Mouse (Mus musculus): ENCODE data around the gene Cyb5r1.
A peak's percentile ranks its signal among the peaks of the same experiment; 100 is the strongest.
"Not testable (repeated sequence)": the region's sequence is repeated elsewhere in the genome, so short reads cannot be mapped to it uniquely, and the experiment has no call there.

Cyb5r1 gene

DNA sequence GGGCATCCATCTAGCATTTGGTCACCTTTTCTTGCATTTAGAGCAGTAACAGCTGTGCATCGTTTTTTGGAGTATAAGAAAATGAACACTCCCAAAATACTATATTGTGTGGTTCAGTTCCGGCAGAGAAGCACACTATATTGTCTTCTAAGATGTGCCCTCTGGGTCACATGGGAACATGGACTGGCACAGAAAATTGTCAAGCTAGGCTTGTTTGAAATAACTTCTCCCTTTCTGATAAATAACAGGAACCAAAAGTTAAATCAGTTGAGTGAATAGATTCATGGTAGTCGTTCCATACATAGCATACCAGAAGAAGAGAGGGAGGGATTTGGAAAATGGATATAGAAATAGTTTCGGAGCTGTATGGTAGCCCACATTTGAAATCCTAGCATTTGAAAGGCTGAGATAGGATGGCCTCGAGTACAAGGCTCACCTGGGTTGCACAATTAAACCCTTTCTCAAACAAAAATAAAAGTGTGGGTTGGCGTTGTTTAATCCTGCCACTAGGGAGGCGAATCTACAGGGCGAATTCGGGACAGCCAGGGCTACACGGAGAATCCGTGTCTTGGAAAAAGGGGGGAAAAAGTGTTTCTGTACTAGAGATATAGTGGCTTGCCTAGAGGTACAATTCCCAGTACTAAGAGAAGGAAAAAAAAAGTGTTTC lies 9.3 kb downstream of the Cyb5r1 start:
- DNase-seq (ENCODE audit: low read depth, low spot score): no peak

DNA sequence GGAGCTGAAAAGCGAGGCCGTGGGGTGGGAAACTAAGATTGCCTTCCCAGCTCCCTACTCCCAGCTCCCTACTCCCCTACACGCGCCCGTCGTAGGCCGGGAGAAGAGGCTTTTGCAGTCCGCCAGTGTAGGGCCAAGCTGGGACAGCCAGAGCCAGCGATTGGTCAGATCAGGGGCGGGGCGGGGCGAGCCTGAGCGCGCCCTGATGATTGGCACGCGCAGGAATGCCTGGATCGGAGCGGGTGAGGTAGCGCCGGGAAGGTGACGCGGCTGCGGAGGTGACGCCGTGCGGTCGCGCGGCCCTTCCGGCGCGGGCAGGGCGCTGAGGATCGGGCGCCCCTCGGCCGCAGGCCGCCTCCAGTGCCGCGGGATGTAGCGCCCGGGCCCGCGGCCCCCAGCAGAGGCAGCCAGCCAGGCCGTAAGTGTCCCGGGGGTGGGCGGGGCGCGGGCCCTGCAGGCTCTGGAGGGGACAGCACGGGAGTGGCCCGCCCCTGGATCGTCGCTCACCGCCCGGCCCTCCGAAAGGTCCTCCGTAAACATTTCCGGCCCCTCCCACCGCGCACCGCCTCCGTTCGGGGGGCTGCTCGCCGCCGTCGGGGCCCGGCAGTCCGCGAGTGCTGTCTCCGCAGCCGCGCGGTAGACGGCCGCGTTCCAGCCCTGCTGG lies 9.9 kb downstream of the Cyb5r1 start, which contains the start of gene Adipor1:
Gene Adipor1 (plus strand): TSS at position 211 of the 664 bp plus-strand sequence.
- DNase-seq (ENCODE audit: low read depth, low spot score): peak; percentile 96

DNA sequence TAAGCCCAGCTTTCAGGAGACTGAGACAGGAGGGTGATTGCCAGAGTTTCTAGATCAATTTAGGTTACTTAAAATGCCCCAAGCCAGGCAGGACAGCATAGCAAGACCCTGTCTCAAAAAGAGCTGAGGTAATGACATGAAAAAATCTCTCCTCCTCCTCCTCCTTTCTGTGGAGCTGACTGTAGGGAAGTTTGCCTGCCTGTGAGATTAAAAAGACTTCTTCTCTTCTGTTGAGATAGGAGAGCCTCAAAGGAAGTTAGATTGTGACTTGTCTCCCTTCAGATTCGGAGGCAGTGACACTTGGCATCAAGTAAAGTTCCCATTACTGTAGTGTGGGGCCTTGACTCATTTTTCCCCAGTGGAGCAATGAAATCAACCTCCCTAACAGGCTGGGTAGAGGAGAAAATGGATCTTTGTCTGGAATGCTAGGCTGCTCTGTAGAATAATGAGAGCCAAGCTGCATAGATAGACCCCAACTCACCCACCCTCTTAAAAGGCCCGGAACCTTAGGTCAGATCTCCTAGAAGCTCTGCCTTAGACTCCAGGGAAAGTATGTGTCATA lies 13.1 kb downstream of the Cyb5r1 start:
- DNase-seq (ENCODE audit: low read depth, low spot score): no peak

DNA sequence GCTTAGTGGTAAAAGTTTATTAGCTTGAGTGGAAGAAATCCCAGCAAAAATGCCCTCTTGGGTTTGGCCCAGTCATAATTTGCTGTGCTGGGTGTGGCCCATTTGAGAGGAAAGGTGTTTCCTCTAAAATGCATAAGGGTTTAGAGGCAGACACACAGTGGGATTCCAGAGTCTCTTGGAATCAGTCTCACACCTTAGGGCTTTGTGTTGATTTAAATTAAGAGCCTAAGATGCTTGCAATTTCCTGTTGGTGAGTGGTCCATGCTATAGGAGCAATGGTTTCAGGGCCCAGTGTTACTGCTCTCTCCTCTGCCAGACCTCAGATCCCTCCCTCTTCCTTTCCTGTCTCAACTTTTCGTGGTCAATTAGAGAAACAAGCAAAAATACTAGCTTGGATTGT lies 13.8 kb downstream of the Cyb5r1 start:
- no peak for DNase-seq (ENCODE audit: low read depth, low spot score)

DNA sequence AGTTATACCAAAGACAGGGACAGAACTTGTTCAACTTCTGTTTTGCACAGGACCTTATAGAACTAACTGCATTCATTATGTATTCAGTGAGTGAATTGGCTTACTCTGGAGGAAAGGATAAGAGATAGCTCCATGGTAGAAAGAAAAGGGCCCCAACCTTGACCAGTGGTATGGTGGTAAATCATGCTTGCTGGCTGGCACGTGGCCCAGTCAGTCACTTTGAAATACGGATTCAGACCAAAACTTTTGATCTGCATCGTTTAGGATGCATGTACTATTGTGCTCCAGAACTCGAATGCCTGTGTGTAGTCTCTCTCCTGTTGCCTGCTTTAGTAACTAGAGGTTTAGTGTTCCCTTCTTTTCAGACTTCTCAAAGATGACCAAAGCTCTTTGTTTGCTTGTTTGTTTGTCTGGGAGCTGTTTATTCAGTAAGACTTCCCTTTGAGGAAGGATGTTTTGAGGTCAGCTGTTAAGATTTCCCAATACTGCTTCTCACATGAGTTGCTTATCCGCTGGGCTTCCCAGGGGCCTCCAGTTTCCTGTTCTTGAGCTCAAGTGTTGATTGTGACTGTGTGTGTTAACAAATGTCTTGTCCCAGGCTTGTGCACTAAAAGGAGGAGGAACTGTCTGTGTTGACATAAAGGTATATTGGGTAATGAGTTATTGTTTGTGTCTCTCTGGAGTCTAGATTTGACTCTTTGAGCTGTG lies 14.5 kb downstream of the Cyb5r1 start:
- DNase-seq (ENCODE audit: low read depth, low spot score): peak; percentile 27

DNA sequence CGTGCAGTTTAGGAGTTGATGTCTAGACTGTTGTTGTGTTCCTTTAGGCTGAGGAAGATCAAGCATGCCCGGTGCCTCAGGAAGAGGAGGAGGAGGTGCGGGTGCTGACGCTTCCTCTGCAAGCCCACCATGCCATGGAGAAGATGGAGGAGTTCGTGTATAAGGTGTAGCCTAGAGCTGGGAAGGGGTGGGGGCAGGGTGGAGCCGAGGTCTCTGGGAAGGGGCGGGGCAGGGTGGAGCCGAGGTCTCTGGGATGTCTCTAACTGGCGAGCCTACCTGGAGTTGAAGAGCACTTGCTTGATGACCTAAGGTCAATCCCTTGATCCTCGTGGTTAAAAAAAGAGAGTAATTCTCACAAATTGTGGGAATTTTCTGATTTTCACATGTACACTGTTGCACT lies 18.6 kb downstream of the Cyb5r1 start:
- DNase-seq (ENCODE audit: low read depth, low spot score): no peak

DNA sequence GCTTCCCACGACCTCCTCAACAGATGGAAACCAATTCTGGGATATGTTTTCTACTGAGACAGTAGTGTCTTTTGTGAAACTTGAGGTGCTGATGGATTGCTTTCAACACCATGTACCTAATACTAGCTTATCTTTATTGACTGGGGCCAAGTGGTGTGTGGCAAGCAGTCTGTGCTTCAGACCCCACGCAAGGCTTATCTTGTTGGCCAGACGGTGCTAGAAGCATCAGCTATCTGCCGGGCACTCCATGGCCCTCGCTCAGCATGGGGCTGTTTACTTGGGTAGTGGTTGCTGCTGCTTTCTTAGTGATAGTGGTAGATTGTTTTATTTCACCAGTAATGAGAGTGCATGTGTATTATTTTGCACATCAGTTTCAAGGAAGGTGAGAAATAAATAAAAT lies 20.9 kb downstream of the Cyb5r1 start:
- no peak for DNase-seq (ENCODE audit: low read depth, low spot score)

DNA sequence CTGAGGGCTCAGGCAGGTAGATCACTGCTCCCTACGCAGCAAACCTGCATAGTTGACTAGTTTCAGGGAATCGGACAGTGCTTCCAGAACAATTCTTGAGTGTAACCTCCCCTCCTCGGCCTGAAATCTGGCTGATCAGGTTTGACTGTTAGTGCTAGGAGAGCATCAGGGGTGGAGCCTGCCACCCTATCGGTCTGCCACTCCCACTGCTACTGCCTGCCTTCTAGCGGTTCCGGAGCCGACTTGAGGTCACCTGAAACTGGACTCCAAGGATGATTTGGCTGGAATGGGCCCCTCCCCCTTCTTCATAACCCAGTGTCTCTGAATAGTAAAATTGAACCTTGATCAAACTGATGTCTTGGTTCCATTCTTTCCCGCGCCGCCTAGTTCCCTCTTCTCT lies 27.6 kb downstream of the Cyb5r1 start:
- DNase-seq (ENCODE audit: low read depth, low spot score): no peak

DNA sequence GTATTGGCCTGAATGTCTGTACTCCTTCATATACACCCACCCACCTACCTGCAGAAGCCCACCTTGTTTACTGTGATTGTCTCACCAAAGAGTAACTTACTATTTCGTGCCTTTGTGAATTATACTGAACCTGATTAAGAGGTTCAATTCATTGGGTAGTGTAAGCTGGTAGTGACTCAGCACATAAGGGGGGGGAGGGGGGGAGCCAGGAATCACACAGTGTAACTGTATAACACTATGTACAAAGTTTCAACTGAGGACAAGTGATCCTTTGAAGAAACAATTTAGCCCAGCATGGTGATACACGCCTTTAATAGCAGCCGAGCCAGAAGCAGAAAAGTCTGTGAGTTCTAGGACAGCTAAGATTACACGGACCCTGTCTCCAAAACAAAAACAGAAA lies 28.1 kb downstream of the Cyb5r1 start:
- no peak for DNase-seq (ENCODE audit: low read depth, low spot score)

DNA sequence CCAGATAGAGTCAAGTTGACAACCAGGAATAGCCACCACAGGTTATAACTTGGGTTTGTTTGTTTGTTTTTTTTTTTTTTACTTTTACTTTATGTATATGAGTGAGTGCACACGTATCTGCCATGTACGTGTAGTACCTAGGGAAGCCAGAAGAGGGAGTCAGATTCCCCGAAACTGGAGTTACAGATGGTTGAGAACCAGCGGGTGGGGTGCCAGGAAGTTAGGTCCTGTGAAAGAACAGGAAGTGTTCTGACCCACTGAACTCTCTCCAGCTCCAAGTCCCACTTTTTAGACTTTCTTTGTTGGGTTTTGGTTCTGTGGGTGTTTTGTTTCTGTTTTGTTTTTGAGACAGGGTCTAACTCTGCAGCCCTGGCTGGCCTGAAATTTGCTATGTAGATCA lies 30.1 kb downstream of the Cyb5r1 start:
- peak; percentile 65 for DNase-seq (ENCODE audit: low read depth, low spot score)

DNA sequence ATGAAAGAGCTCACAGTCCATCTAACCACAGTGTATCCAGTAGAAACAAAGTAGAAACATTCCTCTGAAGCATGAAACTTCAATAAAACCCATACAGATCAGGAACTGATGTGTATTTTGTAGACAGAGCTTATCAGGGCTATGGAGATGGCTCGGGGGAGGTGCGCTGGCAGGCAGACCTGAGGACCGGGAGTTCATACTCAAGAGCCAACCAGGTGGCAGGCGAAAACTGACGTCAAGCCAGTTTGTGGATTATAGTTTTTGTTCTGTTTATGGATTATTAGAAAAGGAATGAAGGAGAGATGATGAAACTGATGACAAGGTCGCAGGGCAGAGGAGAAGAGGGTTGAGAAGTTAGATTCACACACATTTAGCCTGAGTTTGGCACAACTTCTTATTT lies 35.1 kb downstream of the Cyb5r1 start:
- DNase-seq (ENCODE audit: low read depth, low spot score): no peak

DNA sequence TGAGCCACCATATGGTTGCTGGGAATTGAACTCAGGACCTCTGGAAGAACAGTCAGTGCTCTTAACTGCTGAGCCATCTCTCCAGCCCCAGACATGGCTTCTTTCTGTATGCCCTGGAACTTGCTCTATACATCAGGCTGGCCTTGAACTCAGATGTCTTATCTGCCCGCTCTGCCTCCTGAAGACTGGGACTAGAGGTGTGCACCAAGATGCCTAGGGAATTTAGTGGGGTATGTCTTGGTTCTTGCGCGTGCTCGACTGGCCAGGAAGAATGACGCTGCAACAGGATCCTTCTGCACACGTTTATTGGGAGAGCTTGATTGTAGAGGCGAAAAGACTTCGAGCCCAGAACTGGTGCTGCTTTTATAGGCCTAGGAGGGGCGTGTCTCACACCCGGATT lies 36.4 kb downstream of the Cyb5r1 start:
- DNase-seq (ENCODE audit: low read depth, low spot score): not testable (repeated sequence)

DNA sequence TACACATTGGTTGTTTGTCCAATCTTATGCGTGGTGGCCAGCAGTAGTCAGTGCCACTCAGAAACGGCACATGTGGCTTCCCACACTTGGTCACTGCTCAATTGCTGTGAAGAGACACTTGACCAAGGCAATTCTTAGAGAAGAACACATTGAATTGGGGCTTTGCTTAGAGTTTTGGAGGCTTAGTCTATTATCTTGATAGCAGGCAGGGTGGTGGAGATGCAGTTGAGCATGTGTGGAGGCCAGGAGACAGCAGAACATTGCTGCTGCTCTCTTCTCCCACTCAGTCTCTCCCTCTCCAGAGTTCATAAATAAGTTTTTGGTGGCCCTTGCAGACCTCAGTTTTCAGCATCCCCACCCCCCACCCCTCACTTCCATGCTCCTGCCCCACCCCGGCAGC lies 37.0 kb downstream of the Cyb5r1 start:
- DNase-seq (ENCODE audit: low read depth, low spot score): no peak

DNA sequence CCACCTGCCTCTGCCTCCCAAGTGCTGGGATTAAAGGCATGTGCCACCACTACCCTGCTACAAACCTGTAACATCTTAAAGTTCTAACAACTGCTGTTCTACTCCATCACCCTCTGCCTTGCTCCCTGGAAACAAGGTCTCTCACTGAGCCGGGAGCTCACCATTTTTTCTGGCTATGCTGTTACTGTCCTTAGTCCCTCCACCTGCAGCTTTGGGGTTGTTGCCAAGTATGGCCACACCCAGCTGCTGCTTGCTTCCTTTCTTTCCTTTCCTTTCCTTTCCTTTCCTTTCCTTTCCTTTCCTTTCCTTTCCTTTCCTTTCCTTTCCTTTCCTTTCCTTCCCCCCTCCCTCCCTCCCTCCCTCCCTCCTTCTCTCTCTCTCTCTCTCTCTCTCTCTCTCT lies 37.9 kb downstream of the Cyb5r1 start:
- DNase-seq (ENCODE audit: low read depth, low spot score): not testable (repeated sequence)

DNA sequence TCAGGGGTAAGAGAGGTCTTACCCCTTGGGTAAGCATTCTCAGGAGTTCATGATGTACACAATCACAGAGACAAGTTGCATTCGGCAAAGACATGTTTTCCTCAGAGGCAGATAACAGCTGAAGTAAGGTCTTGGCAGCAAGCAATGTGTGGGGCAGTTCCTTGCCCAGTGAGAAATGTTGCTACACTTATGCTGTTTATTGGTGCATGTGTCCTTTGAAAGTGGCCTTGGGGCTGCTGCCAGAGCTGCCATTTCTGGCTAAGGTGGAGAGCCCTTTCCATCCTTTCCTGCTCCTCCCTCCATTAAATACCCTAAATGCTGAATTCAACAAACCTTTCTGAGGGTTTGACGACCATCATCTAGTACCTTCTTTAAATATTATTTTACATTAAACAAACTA lies 40.1 kb downstream of the Cyb5r1 start:
- DNase-seq (ENCODE audit: low read depth, low spot score): no peak

DNA sequence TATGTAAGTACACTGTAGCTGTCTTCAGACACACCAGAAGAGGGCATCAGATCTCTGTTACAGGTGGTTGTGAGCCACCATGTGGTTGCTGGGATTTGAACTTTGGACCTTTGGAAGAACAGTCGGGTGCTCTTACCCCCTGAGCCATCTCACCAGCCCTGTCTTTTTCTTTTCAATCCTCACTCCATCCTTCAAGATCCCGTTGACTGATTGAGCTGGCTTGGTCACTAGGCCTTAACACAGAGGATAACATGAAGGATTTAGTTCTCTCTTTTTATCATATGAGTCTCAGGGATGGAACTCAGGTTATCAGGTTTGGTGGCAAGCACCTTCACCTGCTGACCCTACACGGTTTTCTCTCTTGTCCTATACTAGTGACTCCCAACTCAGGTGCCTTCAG lies 43.2 kb downstream of the Cyb5r1 start:
- not testable (repeated sequence) for DNase-seq (ENCODE audit: low read depth, low spot score)

DNA sequence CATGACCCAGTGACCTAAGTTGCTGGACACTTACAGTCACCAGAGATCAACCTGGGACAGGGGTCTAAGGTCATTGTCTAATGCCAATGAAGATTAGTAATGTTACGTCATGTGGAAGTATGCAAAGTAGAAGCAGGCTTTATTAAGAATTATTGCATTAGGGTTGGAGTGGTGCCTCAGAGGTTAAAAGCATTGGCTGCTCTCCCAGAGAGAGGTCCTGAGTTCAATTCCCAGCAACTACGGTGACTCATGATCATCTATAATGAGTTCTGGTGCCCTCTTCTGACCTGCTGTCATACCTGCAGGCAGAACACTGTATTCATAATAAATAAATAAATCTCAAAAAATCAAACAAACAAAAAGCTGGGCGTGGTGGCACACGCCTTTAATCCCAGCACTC lies 44.8 kb downstream of the Cyb5r1 start:
- DNase-seq (ENCODE audit: low read depth, low spot score): peak; percentile 50

DNA sequence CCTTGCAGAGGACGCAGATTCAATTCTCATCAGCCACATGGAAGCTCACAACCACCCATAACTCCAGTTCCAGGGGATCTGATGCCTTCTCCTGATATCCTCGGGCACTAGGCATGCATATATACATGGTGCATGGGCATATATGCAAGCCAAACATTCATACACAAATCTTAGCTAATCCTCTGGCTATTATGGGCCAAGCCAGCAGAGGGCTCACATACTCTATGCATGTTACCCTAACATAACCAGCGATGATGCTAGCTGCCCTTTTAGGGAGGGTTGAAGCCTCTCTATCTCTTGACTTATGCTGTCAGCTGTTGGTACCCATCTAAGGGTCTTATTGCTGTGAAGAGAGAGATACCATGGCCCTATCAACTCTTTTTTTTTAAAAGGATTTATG lies 45.6 kb downstream of the Cyb5r1 start:
- DNase-seq (ENCODE audit: low read depth, low spot score): peak; percentile 71

DNA sequence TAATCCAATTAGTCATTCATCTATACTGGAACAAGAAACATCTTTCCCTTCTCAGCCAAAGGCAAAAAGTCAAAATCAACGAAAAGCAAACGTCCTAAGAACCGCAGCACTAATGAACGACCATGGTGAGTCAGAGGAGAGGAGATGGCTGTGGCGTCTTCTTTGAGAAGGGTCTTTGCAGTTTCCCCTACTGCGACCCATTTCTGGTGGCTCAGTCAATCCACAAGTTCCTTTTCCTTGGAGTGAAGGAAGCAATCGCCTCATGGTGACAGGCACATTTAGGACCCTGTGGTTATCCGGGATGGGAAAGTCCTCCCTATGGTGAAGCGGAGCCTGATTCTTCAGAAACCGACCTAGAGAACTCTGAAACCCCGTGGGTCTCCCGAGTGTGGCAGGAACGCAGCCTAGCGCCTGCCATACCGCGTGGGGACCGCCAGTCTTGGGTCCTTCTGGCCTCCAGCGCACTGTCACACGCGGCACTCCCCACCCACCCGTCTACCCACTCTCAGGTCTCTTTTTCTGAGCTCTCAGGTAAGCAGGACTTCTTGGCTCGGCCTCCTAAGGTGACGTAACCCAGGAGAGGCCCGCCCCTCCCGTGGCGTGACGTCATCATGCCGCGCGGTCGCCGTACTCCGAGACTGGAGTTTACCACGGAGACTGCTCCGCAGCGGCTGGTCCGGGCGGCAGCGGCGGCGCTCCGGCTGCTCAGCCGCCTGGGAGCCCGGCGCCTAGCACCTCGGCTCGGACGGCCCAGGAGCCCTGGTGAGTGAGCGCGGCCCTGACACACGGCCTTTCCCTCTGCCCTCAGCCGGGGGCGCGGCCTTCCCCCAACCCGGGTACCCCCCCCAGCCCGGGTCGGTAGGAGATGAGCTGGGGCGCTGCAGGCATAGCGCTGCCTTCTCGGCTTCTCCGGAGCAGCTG lies 49.8 kb downstream of the Cyb5r1 start, which contains the start of gene Klhl12:
Gene Klhl12 (plus strand): TSS at position 628 of the 921 bp plus-strand sequence.
- peak; percentile 78 for DNase-seq (ENCODE audit: low read depth, low spot score)

DNA sequence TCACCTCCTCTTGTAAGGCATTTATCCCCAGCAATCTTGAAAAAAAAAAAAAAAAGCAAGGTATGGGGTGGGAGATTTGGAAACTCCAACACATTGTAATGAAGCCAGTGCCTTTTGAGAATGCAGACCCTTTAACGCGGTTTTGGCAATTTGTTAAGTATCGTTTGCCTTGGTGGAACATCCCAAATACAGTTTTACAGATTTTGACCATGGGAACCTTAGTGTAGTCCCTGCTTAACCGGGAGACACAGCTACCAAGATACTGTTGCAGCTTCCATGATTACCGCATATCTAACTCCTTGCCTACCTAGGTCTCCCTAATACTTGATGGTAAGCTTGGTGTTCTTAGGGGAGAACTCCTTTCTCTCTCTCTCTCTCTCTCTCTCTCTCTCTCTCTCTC lies 50.7 kb downstream of the Cyb5r1 start:
- DNase-seq (ENCODE audit: low read depth, low spot score): peak; percentile 16

DNA sequence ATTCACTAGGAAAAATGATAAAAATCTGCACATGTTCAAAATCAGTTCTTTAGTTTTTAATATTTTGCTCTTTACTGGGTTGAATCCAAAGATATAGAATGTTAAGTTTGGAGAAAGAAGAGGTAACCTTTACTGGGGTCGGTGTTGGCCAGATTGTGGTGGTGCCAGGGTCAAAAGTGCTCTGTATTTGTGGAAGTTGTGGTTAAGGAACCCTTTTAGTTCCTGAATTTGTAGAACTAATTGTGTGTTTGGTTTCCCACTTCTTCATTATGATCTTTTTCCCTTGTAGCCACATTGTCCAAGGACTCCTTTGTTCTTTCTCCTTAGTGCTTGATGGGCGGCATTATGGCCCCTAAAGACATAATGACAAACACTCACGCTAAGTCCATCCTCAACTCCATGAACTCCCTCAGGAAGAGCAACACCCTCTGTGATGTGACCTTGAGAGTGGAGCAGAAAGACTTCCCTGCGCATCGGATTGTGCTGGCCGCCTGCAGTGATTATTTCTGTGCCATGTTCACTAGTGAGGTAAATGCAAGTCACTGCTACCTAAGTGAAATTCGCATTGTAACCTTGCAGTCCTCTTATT lies 52.9 kb downstream of the Cyb5r1 start:
- DNase-seq (ENCODE audit: low read depth, low spot score): no peak
